Mouse (Mus musculus) C2C12 (cell line): ENCODE data around the gene Col27a1.

Source experiments
- CTCF ChIP-seq: IDR thresholded peaks from one replicate; pipeline ENCODE4 v1.5.1; 2011; ENCODE audit not compliant: control insufficient read depth, insufficient read depth, insufficient read length
- MAX ChIP-seq: IDR thresholded peaks from one replicate; pipeline ENCODE4 v1.6.1; 2011; ENCODE audit warnings: mild to moderate bottlenecking, control low read depth

DNA sequence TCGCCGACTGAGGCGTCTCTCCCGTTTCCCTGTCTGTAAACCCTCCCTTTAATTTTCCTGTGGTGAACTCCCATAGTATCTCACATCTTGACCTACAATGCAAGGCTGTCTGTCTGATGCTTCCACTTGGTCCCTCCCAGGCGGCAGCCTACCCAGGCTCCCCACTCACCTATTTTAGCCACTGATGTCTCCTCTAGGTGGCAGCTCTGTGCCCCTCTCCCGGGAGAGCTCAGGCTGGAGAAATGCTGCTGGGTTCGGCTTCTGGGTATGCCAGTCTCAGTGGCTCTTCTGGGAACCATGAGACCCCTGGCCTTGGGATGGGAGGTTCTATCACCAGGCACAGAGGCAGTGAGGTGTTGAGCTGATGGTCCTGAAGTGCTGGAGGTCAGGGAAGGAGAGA, 163.7 kb downstream of the Col27a1 start:
- no peak for TF ChIP-seq CTCF
- TF ChIP-seq MAX = no peak
